Mouse (Mus musculus) neural tube, embryonic 15.5 days (tissue): ENCODE results near the gene Wdr13. TPM values are rescaled to one million over a fixed set of nuclear protein-coding genes. Genes with fewer than 3 reads are reported as not detected.

ENCODE experiments used
- ATAC-seq: fragments of 200-750 bp; cut with Nextera tagmentation; 2 replicates; pipeline ENCODE4 v1.8.0; 2017; ENCODE audit warnings: mild to moderate bottlenecking, moderate TSS enrichment, moderate library complexity; ENCODE audit not compliant: low FRiP score
- H3K27ac ChIP-seq: fragments of 300-500 bp; sonication (generic); replicated peaks from 2 replicates; pipeline ENCODE4 v1.5.1; 2015; ENCODE audit warnings: mild to moderate bottlenecking, inconsistent platforms
- H3K27me3 ChIP-seq: fragments of 300-500 bp; sonication (generic); replicated peaks from 2 replicates; pipeline ENCODE4 v1.6.1; 2015; ENCODE audit warnings: inconsistent platforms
- H3K36me3 ChIP-seq: fragments of 300-500 bp; sonication (generic); 2 replicates; pipeline ENCODE4 v1.6.1; 2015; ENCODE audit warnings: inconsistent platforms
- H3K4me1 ChIP-seq: fragments of 300-500 bp; sonication (generic); 2 replicates; pipeline ENCODE4 v1.6.1; 2015; ENCODE audit warnings: inconsistent platforms
- H3K4me2 ChIP-seq: fragments of 300-500 bp; sonication (generic); 2 replicates; pipeline ENCODE4 v1.6.1; 2015; ENCODE audit warnings: inconsistent platforms, mild to moderate bottlenecking, moderate library complexity
- H3K4me3 ChIP-seq: fragments of 300-500 bp; sonication (generic); replicated peaks from 2 replicates; pipeline ENCODE4 v1.5.1; 2015; ENCODE audit warnings: mild to moderate bottlenecking, inconsistent platforms
- H3K9ac ChIP-seq: fragments of 300-500 bp; sonication (generic); replicated peaks from 2 replicates; pipeline ENCODE4 v1.6.1; 2015; ENCODE audit warnings: mild to moderate bottlenecking, inconsistent platforms
- H3K9me3 ChIP-seq: fragments of 300-500 bp; sonication (generic); replicated peaks from 2 replicates; pipeline ENCODE4 v1.6.1; 2016; ENCODE audit warnings: inconsistent platforms
- WGBS: fragments of 180-500 bp; shearing (Covaris S2); methylation state at CpG from one replicate; pipeline ENCODE4 v1.1.7; 2015; ENCODE audit warnings: mixed read lengths; 5-methylcytosine and 5-hydroxymethylcytosine counted together
- polyA plus RNA-seq: library from polyadenylated mRNA; unstranded; fragments of >200 nt; fragmentation: Nextera tagmentation; extraction: Ambion mirVana; gene quantifications from 2 replicates; pipeline ENCODE4 v1.2.1, GENCODE M21; 2015

The Wdr13 gene
- polyA plus RNA-seq, 1 experiment from 2014 or later: 64.9 TPM

DNA sequence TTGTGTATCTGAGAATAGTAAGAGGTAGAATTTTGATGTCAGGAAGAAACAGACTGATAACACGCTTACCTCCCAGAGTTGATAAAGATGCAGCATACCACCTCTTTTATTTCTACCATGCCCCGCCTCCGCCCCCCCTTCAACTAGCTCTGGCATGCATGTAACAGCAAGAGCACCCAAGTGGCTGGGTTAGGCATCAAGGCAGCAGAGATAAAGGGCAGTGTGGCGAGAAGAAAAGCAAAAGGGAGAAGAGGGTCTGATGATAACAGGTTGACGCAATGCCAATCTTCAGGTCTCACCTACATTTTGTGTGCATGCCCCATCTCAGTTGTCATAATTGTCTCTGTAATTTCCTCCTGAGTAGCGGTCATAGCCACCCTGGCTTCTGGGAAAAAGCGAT, 10.3 kb upstream of the Wdr13 start:
- 89% methylated on average over 7 of the region's 7 CpGs for WGBS
- H3K4me1 ChIP-seq: peaks cover 13% of the 10 kb centered on the region
- no peak overlapping the region for H3K27ac ChIP-seq
- H3K9me3 ChIP-seq: no peaks in the 10 kb centered on the region
- peaks cover 22% of the 10 kb centered on the region for H3K36me3 ChIP-seq
- H3K9ac ChIP-seq: no peak overlapping the region
- no peak overlapping the region for H3K4me2 ChIP-seq
- no peak for ATAC-seq
- H3K4me3 ChIP-seq: no peak overlapping the region
- no peaks in the 10 kb centered on the region for H3K27me3 ChIP-seq

GRCm38 (mm10) chrX:8141058-8141457, 8.4 kb upstream of the Wdr13 start:
- Histone ChIP-seq H3K9me3 (no peaks in the 10 kb centered on the region), H3K27me3 (no peaks in the 10 kb centered on the region), H3K27ac (no peak overlapping the region), H3K4me3 (no peak overlapping the region), H3K9ac (no peak overlapping the region), H3K4me1 (peaks cover 13% of the 10 kb centered on the region), H3K36me3 (peaks cover 22% of the 10 kb centered on the region), H3K4me2 (no peak overlapping the region)
- 67% methylated on average over 3 of the region's 3 CpGs for WGBS
- no peak for ATAC-seq

GRCm38 (mm10) chrX:8140446-8140845, 7.8 kb upstream of the Wdr13 start:
- no peaks in the 10 kb centered on the region for H3K27me3 ChIP-seq
- H3K36me3 ChIP-seq: peaks cover 22% of the 10 kb centered on the region
- no peak overlapping the region for H3K9ac ChIP-seq
- H3K27ac ChIP-seq: no peak overlapping the region
- no peak for ATAC-seq
- peaks cover 13% of the 10 kb centered on the region for H3K4me1 ChIP-seq
- H3K9me3 ChIP-seq: no peaks in the 10 kb centered on the region
- H3K4me2 ChIP-seq: no peak overlapping the region
- WGBS: 91% methylated on average over 2 of the region's 2 CpGs
- H3K4me3 ChIP-seq: no peak overlapping the region

- Histone ChIP-seq H3K4me1 (peaks cover 12% of the 10 kb centered on the region), H3K9me3 (no peaks in the 10 kb centered on the region), H3K27ac (no peak overlapping the region), H3K27me3 (no peaks in the 10 kb centered on the region), H3K4me2 (no peak overlapping the region), H3K9ac (no peak overlapping the region), H3K36me3 (peaks cover 22% of the 10 kb centered on the region), H3K4me3 (no peak overlapping the region)
- no peak for ATAC-seq
- 26% methylated on average over 1 of the region's 1 CpGs for whole genome bisulfite sequencing
Observed at GRCm38 (mm10) chrX:8139480-8139879, 6.8 kb upstream of the Wdr13 start.

- Histone ChIP-seq H3K27ac (no peak overlapping the region), H3K4me2 (no peak overlapping the region), H3K4me1 (peaks cover 5% of the 10 kb centered on the region), H3K36me3 (peaks cover 6% of the 10 kb centered on the region), H3K27me3 (no peaks in the 10 kb centered on the region), H3K9ac (no peak overlapping the region), H3K9me3 (no peaks in the 10 kb centered on the region), H3K4me3 (no peak overlapping the region)
- 49% methylated on average over 2 of the region's 2 CpGs for WGBS
- no peak for ATAC-seq
Observed at GRCm38 (mm10) chrX:8135886-8136285, 3.2 kb upstream of the Wdr13 start.

DNA sequence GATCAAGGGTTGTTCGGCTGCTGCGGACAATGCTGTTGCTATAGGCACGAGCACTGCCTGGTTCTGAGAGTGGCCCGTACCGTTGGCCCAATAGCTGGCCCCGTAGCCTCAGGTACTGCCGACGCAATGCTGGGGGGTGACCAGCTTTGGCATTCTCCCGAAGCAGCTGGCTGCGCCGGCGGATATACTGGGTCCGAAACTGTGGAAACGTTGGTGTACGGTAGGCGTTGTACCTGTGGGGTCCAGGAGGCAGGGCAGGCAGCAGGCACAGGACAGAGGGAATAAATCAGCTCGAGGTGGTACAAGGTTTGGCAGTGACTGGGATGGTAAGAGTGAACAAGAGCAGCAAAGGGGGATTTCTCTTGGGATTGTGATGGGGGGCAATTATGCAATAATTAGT, 1.3 kb downstream of the Wdr13 start:
- H3K4me3 ChIP-seq: peak overlapping the region; percentile 55
- H3K27ac ChIP-seq: peak overlapping the region; percentile 97; the same call in 1 of the 2 replicates
- H3K4me1 ChIP-seq: peaks cover 5% of the 10 kb centered on the region
- peak overlapping the region; percentile 55 for H3K4me2 ChIP-seq
- 92% methylated on average over 17 of the region's 17 CpGs for WGBS
- peak; percentile 13; the same call in 1 of the 2 replicates for ATAC-seq
- no peaks in the 10 kb centered on the region for H3K27me3 ChIP-seq
- H3K36me3 ChIP-seq: peaks cover 12% of the 10 kb centered on the region; the same call in 1 of the 2 replicates
- no peaks in the 10 kb centered on the region for H3K9me3 ChIP-seq
- no peak overlapping the region for H3K9ac ChIP-seq

DNA sequence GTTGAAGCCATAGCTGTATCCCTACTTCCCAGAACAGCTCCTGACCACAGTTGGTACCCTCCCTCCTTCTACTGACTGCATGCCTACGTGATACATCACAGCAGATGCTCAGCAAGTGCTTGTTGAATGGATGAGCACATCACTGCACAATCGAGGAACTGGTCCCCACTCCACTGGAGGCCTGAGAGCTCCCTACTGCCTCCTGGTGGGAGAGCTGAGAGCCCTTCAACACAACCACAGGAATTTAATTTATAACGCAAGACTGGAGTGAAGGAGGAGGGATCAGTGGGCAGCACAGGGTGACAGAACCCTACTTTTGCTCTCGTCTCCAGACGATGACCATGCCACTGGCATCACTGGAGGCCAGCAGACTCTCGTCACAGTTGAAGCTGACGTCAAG, 7.5 kb downstream of the Wdr13 start:
- 77% methylated on average over 7 of the region's 7 CpGs for WGBS
- no peaks in the 10 kb centered on the region for H3K27me3 ChIP-seq
- H3K36me3 ChIP-seq: peaks cover 23% of the 10 kb centered on the region; the same call in 1 of the 2 replicates
- H3K4me2 ChIP-seq: no peak overlapping the region
- H3K4me1 ChIP-seq: no peaks in the 10 kb centered on the region
- H3K9ac ChIP-seq: no peak overlapping the region
- no peak overlapping the region for H3K27ac ChIP-seq
- no peak for ATAC-seq
- no peak overlapping the region for H3K4me3 ChIP-seq
- no peaks in the 10 kb centered on the region for H3K9me3 ChIP-seq

GRCm38 (mm10) chrX:8123821-8124470, 8.7 kb downstream of the Wdr13 start:
- WGBS: 87% methylated on average over 6 of the region's 6 CpGs
- no peak overlapping the region for H3K27ac ChIP-seq
- H3K27me3 ChIP-seq: no peaks in the 10 kb centered on the region
- no peak overlapping the region for H3K4me2 ChIP-seq
- H3K36me3 ChIP-seq: peaks cover 19% of the 10 kb centered on the region; the same call in 1 of the 2 replicates
- no peak for ATAC-seq
- no peak overlapping the region for H3K9ac ChIP-seq
- no peaks in the 10 kb centered on the region for H3K4me1 ChIP-seq
- no peak overlapping the region for H3K4me3 ChIP-seq
- no peaks in the 10 kb centered on the region for H3K9me3 ChIP-seq

- Histone ChIP-seq H3K27me3 (no peaks in the 10 kb centered on the region), H3K9ac (no peak overlapping the region), H3K27ac (no peak overlapping the region), H3K4me1 (no peaks in the 10 kb centered on the region), H3K36me3 (0 out of 2 replicates have a peak, but pooled peaks cover 2% of the 10 kb centered on the region), H3K4me3 (no peak overlapping the region), H3K9me3 (no peaks in the 10 kb centered on the region), H3K4me2 (no peak overlapping the region)
- ATAC-seq: no peak
Observed at GRCm38 (mm10) chrX:8117264-8117663, 15.4 kb downstream of the Wdr13 start.

- Histone ChIP-seq H3K9ac (no peak overlapping the region), H3K27ac (no peak overlapping the region), H3K4me3 (no peak overlapping the region), H3K27me3 (no peaks in the 10 kb centered on the region), H3K4me1 (no peaks in the 10 kb centered on the region), H3K4me2 (no peak overlapping the region), H3K36me3 (no peaks in the 10 kb centered on the region), H3K9me3 (no peaks in the 10 kb centered on the region)
- WGBS: 84% methylated on average over 4 of the region's 4 CpGs
- ATAC-seq: no peak
Observed at GRCm38 (mm10) chrX:8115275-8115674, 17.4 kb downstream of the Wdr13 start.

DNA sequence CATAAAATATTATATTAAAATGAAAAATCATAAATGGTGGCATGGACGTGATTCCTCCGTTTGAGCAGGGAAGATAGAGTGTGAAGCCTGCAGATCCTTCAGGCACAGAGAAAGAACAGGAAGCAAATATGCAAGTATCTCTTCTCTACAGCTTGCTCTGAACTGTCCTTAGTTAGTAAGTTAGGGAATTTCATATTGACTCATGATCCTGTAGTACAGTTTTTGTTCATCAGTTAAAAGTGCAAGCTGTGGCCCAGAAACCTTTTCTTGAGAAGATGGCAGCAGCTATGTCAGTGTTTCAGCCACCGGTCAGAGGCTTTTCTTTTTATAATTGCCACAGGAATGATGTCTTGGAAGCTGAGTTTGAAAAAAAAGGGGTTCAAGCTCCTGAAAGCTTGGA, 27.7 kb downstream of the Wdr13 start:
- ATAC-seq: no peak
- H3K4me2 ChIP-seq: no peak overlapping the region
- no peaks in the 10 kb centered on the region for H3K9me3 ChIP-seq
- H3K36me3 ChIP-seq: no peaks in the 10 kb centered on the region
- peaks cover 5% of the 10 kb centered on the region; the same call in 1 of the 2 replicates for H3K4me1 ChIP-seq
- no peak overlapping the region for H3K4me3 ChIP-seq
- 92% methylated on average over 3 of the region's 3 CpGs for WGBS
- no peaks in the 10 kb centered on the region for H3K27me3 ChIP-seq
- no peak overlapping the region for H3K27ac ChIP-seq
- no peak overlapping the region for H3K9ac ChIP-seq

DNA sequence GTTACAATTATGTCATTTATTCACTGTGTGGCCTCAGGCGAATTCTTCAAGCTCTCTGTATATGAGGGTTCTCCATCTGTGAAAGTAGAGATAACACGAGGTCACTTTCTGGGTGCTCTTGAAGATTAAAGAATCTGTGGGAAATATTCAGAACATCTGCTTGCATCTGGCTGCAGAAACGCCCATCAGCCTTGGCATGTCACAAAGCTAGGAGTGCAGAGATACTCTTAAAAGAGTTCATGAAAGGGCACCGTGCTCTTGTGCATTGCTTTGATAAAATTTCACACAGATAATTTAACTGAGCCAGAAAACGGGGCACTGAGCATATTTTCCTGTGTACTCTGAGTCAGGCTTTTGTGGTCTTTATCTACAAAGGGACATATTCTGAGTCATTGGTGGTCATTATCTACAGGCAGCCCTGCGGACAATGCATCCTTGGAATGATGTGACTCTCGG, 30.5 kb downstream of the Wdr13 start:
- Histone ChIP-seq H3K4me3 (no peak overlapping the region), H3K4me1 (peaks cover 5% of the 10 kb centered on the region; the same call in 1 of the 2 replicates), H3K9ac (no peak overlapping the region), H3K27me3 (no peaks in the 10 kb centered on the region), H3K36me3 (no peaks in the 10 kb centered on the region), H3K4me2 (no peak overlapping the region), H3K27ac (no peak overlapping the region), H3K9me3 (no peaks in the 10 kb centered on the region)
- no peak for ATAC-seq
- 68% methylated on average over 7 of the region's 7 CpGs for WGBS
